Mouse (Mus musculus) heart, postnatal 0 days (tissue): ENCODE results near the gene Glt1d1.

Experiments
- CTCF ChIP-seq: IDR thresholded peaks from 2 replicates; pipeline ENCODE4 v1.5.1; 2016; ENCODE audit warnings: antibody characterized with exemption, control low read depth, low read depth
- EP300 ChIP-seq: IDR thresholded peaks from 2 replicates; pipeline ENCODE4 v1.6.1; 2016; ENCODE audit warnings: antibody characterized with exemption, low read depth

DNA sequence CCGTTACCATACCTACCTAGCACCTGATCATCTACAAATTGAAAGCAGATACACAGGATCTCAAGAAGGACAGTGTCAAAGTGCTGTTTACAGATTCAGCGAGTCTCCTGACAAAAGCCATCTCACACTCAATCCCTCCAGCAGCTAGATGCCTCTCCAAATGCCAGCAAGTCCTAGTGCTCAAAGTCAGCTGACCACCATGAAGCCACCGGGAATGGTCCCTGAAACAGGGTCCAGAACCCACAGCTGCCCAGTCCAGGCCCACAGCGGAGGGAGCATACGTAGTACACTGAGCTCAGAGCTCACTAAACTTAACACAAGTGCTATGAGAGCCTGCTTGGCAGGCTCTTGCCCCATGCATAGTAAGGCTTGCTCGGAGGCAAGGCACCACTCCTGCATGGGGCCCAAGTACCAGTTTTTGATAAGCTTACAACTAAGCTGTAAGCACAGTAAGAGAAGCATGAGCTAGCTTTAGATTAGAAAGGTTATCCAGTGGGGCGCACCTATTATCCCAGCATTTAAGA lies 22.8 kb upstream of the Glt1d1 start:
- TF ChIP-seq CTCF (no peak), EP300 (no peak)
